Mouse (Mus musculus) myocyte (in vitro differentiated cells): ENCODE data around the gene Polr3c.

Source experiments
- E2F4 ChIP-seq: IDR thresholded peaks from one replicate; pipeline ENCODE4 v1.6.1; 2011; ENCODE audit warnings: mild to moderate bottlenecking, control low read depth, moderate library complexity; ENCODE audit not compliant: insufficient read depth
- MAX ChIP-seq: IDR thresholded peaks from one replicate; pipeline ENCODE4 v1.6.1; 2011; ENCODE audit warnings: low read depth, mild to moderate bottlenecking, control low read depth
- MYOG ChIP-seq, 3 experiments: IDR thresholded peaks; one replicate each; pipeline ENCODE4 v1.6.1; 2011; ENCODE audit warnings: control low read depth in 2 of 3, low read depth in 2 of 3, mild to moderate bottlenecking in 2 of 3; ENCODE audit not compliant: insufficient read length in 2 of 3, control insufficient read depth in 1 of 3, insufficient read depth in 1 of 3
- POLR2A ChIP-seq: IDR thresholded peaks from one replicate; pipeline ENCODE4 v1.6.1; 2011; ENCODE audit warnings: low read depth, mild to moderate bottlenecking, control low read depth, moderate library complexity; ENCODE audit not compliant: insufficient read length
- POLR2AphosphoS2 ChIP-seq: IDR thresholded peaks from one replicate; pipeline ENCODE4 v1.6.1; 2011; ENCODE audit warnings: low read depth, control low read depth; ENCODE audit not compliant: insufficient read length
- SRF ChIP-seq: IDR thresholded peaks from one replicate; pipeline ENCODE4 v1.6.1; 2011; ENCODE audit warnings: low read depth; ENCODE audit not compliant: control insufficient read depth, insufficient read length

DNA sequence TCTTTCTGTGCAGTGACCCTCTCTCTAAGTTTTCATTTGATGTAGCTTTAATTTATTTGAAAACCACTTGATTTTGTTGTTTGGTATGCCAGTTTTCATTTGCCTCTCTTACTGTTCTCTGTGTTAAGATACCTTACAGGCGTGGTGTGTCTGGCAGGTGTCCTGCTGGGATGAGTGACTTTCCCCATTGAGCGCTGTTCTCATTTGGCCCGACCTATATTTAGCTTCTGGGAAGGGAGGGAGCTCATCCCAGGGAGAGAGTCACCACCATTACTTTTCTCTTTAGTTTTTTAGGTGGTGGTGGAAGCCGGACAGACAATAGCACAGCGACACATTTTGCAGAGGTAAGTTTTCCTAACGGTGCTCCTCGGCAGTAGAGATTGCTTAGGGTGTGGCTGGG lies 30.3 kb upstream of the Polr3c start:
- TF ChIP-seq MYOG (IDR thresholded peaks at IDR 0.05; ENCODE audit: control insufficient read depth in 1 of 3, insufficient read depth in 1 of 3, insufficient read length in 2 of 3, low read depth in 2 of 3): no peak
- no peak for TF ChIP-seq MAX
- no peak for TF ChIP-seq POLR2A
- TF ChIP-seq SRF: no peak
- TF ChIP-seq E2F4: no peak
- no peak for TF ChIP-seq POLR2AphosphoS2
